ENCODE assay signal across 33 mouse cellular contexts in genomic region chr5:107776777-107777544, GRCm38 (mm10). TPM values are rescaled to one million over a fixed set of nuclear protein-coding genes. Genes with fewer than 3 reads are reported as not detected.
DNase-seq lines count a peak whose midpoint lies in the region; ATAC-seq lines count a peak whose summit lies in the region.
"Had no signal": no experiment of that assay in that cellular context is flagged by ENCODE, and none has a peak within 500 bp of the region (broad histone marks: within the 10 kb centered on the region; RNA-seq: fewer than 3 reads in every experiment).

No protein-coding gene starts in this region.

- peak; percentile 15 for DNase-seq in heart, adult 11 months
- peak; percentile 80 for DNase-seq in kidney, adult 9 months
- no peak for DNase-seq in thymus, postnatal 10 days (ENCODE audit: low spot score in 2 of 2)
- DNase-seq in heart, embryonic 10.5 days (ENCODE audit: low spot score), result no peak
- DNase-seq: cerebellum, adult 2 months; cerebellum, postnatal 14 days; gastrocnemius, postnatal 10 days; thymus, adult 2 months had no signal

- no peaks in the 10 kb centered on the region for H3K9me3 ChIP-seq in heart, embryonic 12.5 days (replicated peaks)
- no peaks in the 10 kb centered on the region for H3K9me3 ChIP-seq in kidney, embryonic 16.5 days (ENCODE audit: low read length)
- no peaks in the 10 kb centered on the region for H3K9me3 ChIP-seq in heart, embryonic 10.5 days
- H3K9me3 ChIP-seq: forebrain, embryonic 13.5 days; hindbrain, embryonic 15.5 days; kidney, embryonic 15.5 days; limb, embryonic 13.5 days; lung, embryonic 15.5 days; megakaryocyte, embryonic 14.5 days; midbrain, embryonic 12.5 days had no signal

- H3K36me3 ChIP-seq in heart, embryonic 12.5 days, result peaks cover 18% of the 10 kb centered on the region
- peaks cover 10% of the 10 kb centered on the region; the same call in 1 of the 2 replicates for H3K36me3 ChIP-seq in kidney, embryonic 16.5 days (ENCODE audit: insufficient read depth, low read length)
- peaks cover 7% of the 10 kb centered on the region; the same call in 1 of the 2 replicates for H3K36me3 ChIP-seq in heart, embryonic 10.5 days
- H3K36me3 ChIP-seq: hindbrain, embryonic 15.5 days; lung, embryonic 15.5 days had no signal

- no peaks in the 10 kb centered on the region for H3K27me3 ChIP-seq in heart, embryonic 12.5 days (replicated peaks)
- H3K27me3 ChIP-seq in kidney, embryonic 16.5 days (ENCODE audit: insufficient read depth, low read length), result no peaks in the 10 kb centered on the region
- no peaks in the 10 kb centered on the region for H3K27me3 ChIP-seq in heart, embryonic 10.5 days (ENCODE audit: insufficient read depth, poor library complexity, severe bottlenecking)
- H3K27me3 ChIP-seq: forebrain, embryonic 13.5 days; hindbrain, embryonic 15.5 days; kidney, embryonic 15.5 days; limb, embryonic 13.5 days; lung, embryonic 15.5 days; midbrain, embryonic 12.5 days had no signal

- 86% methylated on average over 4 of the region's 4 CpGs for WGBS in heart, embryonic 12.5 days
- WGBS in kidney, embryonic 16.5 days, result 78% methylated on average over 4 of the region's 4 CpGs
- 90% methylated on average over 4 of the region's 4 CpGs for WGBS in heart, embryonic 10.5 days

- H3K27ac ChIP-seq in heart, embryonic 12.5 days (ENCODE audit: poor library complexity, severe bottlenecking), result no peak overlapping the region
- H3K27ac ChIP-seq in kidney, embryonic 16.5 days (ENCODE audit: low read length), result no peak overlapping the region
- no peak overlapping the region for H3K27ac ChIP-seq in heart, embryonic 10.5 days
- H3K27ac ChIP-seq: forebrain, embryonic 13.5 days; hindbrain, embryonic 15.5 days; kidney, embryonic 15.5 days; layer of hippocampus, adult 2 months; limb, embryonic 13.5 days; lung, embryonic 15.5 days; midbrain, embryonic 12.5 days had no signal

- no peak overlapping the region for H3K4me3 ChIP-seq in heart, embryonic 12.5 days
- no peak overlapping the region for H3K4me3 ChIP-seq in kidney, embryonic 16.5 days (ENCODE audit: low read length)
- H3K4me3 ChIP-seq in heart, embryonic 10.5 days, result no peak overlapping the region
- H3K4me3 ChIP-seq: erythroblast, embryonic 14.5 days; forebrain, embryonic 13.5 days; hindbrain, embryonic 15.5 days; kidney, embryonic 15.5 days; layer of hippocampus, adult 2 months; limb, embryonic 13.5 days; lung, embryonic 15.5 days; megakaryocyte, embryonic 14.5 days; midbrain, embryonic 12.5 days had no signal

- H3K4me1 ChIP-seq in heart, embryonic 12.5 days (replicated peaks), result no peaks in the 10 kb centered on the region
- no peaks in the 10 kb centered on the region for H3K4me1 ChIP-seq in kidney, embryonic 16.5 days (ENCODE audit: insufficient read depth, low read length)
- peaks cover 5% of the 10 kb centered on the region; the same call in 1 of the 2 replicates for H3K4me1 ChIP-seq in heart, embryonic 10.5 days
- H3K4me1 ChIP-seq: forebrain, embryonic 13.5 days; hindbrain, embryonic 15.5 days; kidney, embryonic 15.5 days; lung, embryonic 15.5 days; midbrain, embryonic 12.5 days had no signal

- H3K4me2 ChIP-seq in heart, embryonic 12.5 days, result no peak overlapping the region
- no peak overlapping the region for H3K4me2 ChIP-seq in kidney, embryonic 16.5 days (replicated peaks; ENCODE audit: low read depth, low read length)
- H3K4me2 ChIP-seq: forebrain, embryonic 13.5 days; heart, embryonic 11.5 days; hindbrain, embryonic 15.5 days; kidney, embryonic 15.5 days; limb, embryonic 13.5 days; liver, embryonic 11.5 days; lung, embryonic 15.5 days; midbrain, embryonic 12.5 days had no signal

- no peak overlapping the region for H3K9ac ChIP-seq in heart, embryonic 12.5 days
- no peak overlapping the region for H3K9ac ChIP-seq in kidney, embryonic 16.5 days (replicated peaks; ENCODE audit: low read length)
- H3K9ac ChIP-seq: forebrain, embryonic 13.5 days; hindbrain, embryonic 15.5 days; kidney, embryonic 15.5 days; limb, embryonic 13.5 days; lung, embryonic 15.5 days; midbrain, embryonic 12.5 days had no signal

- ATAC-seq in heart, embryonic 12.5 days (ENCODE audit: insufficient number of reproducible peaks, low FRiP score), result no peak
- no peak for ATAC-seq in kidney, embryonic 16.5 days (ENCODE audit: low FRiP score, low TSS enrichment)
- ATAC-seq in granulocyte monocyte progenitor cell, adult 5-6 weeks (replicated peaks; ENCODE audit: poor library complexity, severe bottlenecking), result peak; percentile 82
- ATAC-seq in megakaryocyte progenitor cell, adult 5-6 weeks (replicated peaks; ENCODE audit: poor library complexity), result peak; percentile 81
- ATAC-seq: forebrain, embryonic 13.5 days had no signal

RNA-seq across cellular contexts. Expression of gene Gfi1, which starts 51.1 kb away (rescaled TPM):
- 0.08 TPM in 1 of 2 replicates, not detected in the other for polyA plus RNA-seq in heart, embryonic 12.5 days (2016; fragmentation: Nextera tagmentation; extraction: Ambion mirVana)
- not detected in 2 replicates for polyA plus RNA-seq in kidney, embryonic 16.5 days (2015; fragmentation: Nextera tagmentation; extraction: Ambion mirVana)
- 42.2 and 60.6 TPM in 2 replicates for total RNA-seq in granulocyte monocyte progenitor cell, adult 5-6 weeks (2014; fragmentation: Nextera tagmentation)
- 53.9 and 54.4 TPM in 2 replicates for total RNA-seq in granulocyte monocyte progenitor cell, adult 5-6 weeks (2017)
- 45.2 and 47.9 TPM in 2 replicates for total RNA-seq in megakaryocyte progenitor cell, adult 5-6 weeks (2015)
- 57.9 and 61.6 TPM in 2 replicates for total RNA-seq in megakaryocyte progenitor cell, adult 5-6 weeks (2017)
- not detected in 2 replicates for polyA plus RNA-seq in heart, embryonic 10.5 days (2016; fragmentation: Nextera tagmentation; extraction: Ambion mirVana)
- total RNA-seq: layer of hippocampus, adult 2 months; layer of hippocampus, postnatal 25 days; left cerebral cortex, adult 8-10 months; left cerebral cortex, postnatal 36 days had no signal
- polyA plus RNA-seq: cerebellum, adult 2 months; cortical plate, adult 2 months; forebrain, embryonic 13.5 days; heart, embryonic 11.5 days; heart, postnatal 0 days; hindbrain, embryonic 15.5 days; kidney, embryonic 15.5 days; midbrain, embryonic 12.5 days; neural tube, embryonic 14.5 days had no signal

RNA-seq across cellular contexts. Expression of gene Ube2d2b, which starts 52.9 kb away (rescaled TPM):
- 0.33 and 0.40 TPM in 2 replicates for polyA plus RNA-seq in heart, embryonic 12.5 days (2016; fragmentation: Nextera tagmentation; extraction: Ambion mirVana)
- 0.15 and 0.33 TPM in 2 replicates for polyA plus RNA-seq in kidney, embryonic 16.5 days (2015; fragmentation: Nextera tagmentation; extraction: Ambion mirVana)
- total RNA-seq in granulocyte monocyte progenitor cell, adult 5-6 weeks (2014; fragmentation: Nextera tagmentation), result not detected in 2 replicates
- total RNA-seq in granulocyte monocyte progenitor cell, adult 5-6 weeks (2017), result not detected in 2 replicates
- not detected in 2 replicates for total RNA-seq in megakaryocyte progenitor cell, adult 5-6 weeks (2015)
- not detected in 2 replicates for total RNA-seq in megakaryocyte progenitor cell, adult 5-6 weeks (2017)
- polyA plus RNA-seq in heart, embryonic 10.5 days (2016; fragmentation: Nextera tagmentation; extraction: Ambion mirVana), result 0.20 and 0.25 TPM in 2 replicates
- total RNA-seq: adrenal gland, adult 18-20 months; adrenal gland, postnatal 4 days; gastrocnemius, postnatal 10 days; hematopoietic stem cell, adult 5-6 weeks; layer of hippocampus, adult 2 months; layer of hippocampus, postnatal 25 days; left cerebral cortex, adult 8-10 months; left cerebral cortex, postnatal 36 days had no signal
- polyA plus RNA-seq: cerebellum, adult 2 months; cortical plate, adult 2 months; embryonic facial prominence, embryonic 14.5 days; erythroblast, embryonic 14.5 days; heart, postnatal 0 days had no signal

Comparison
In these comparisons a context has a peak if more than half of its experiments do, and no peak if none do; other contexts are left out.
1. DNase-seq: peak in heart, adult 11 months (single experiment) and kidney, adult 9 months (single experiment); none in thymus, postnatal 10 days (0 of 2) and heart, embryonic 10.5 days (single experiment).
2. ATAC-seq: peak in granulocyte monocyte progenitor cell, adult 5-6 weeks (single experiment) and megakaryocyte progenitor cell, adult 5-6 weeks (single experiment); none in heart, embryonic 12.5 days (single experiment) and kidney, embryonic 16.5 days (single experiment).